Mouse (Mus musculus) liver, adult 2 months (tissue): ENCODE data around the gene Abhd6. TPM values are rescaled to one million over a fixed set of nuclear protein-coding genes. Genes with fewer than 3 reads are reported as not detected.

Source experiments
- DNase-seq: peaks from one replicate; pipeline ENCODE4 v3.0.0-alpha.2; 2011; ENCODE audit warnings: low read depth, low spot score; ENCODE audit errors: extremely low read depth
- H3K27ac ChIP-seq: fragments of 200-500 bp; replicated peaks from 2 replicates; pipeline ENCODE4 v1.5.1; 2012; ENCODE audit warnings: low read depth, mild to moderate bottlenecking, control low read depth, inconsistent platforms, low read length; ENCODE audit not compliant: insufficient read depth
- H3K27me3 ChIP-seq: fragments of 200-500 bp; 2 replicates; pipeline ENCODE4 v1.6.1; 2012; ENCODE audit warnings: mild to moderate bottlenecking, moderate library complexity, low read length, inconsistent platforms; ENCODE audit not compliant: control insufficient read depth, insufficient read depth
- H3K36me3 ChIP-seq: fragments of 200-500 bp; 2 replicates; pipeline ENCODE4 v1.6.1; 2012; ENCODE audit warnings: low read length, inconsistent platforms; ENCODE audit not compliant: control insufficient read depth, insufficient read depth
- H3K4me1 ChIP-seq: fragments of 200-500 bp; 2 replicates; pipeline ENCODE4 v1.6.1; 2011; ENCODE audit warnings: low read length; ENCODE audit not compliant: control insufficient read depth, insufficient read depth
- H3K4me3 ChIP-seq: fragments of 200-500 bp; 2 replicates; pipeline ENCODE4 v1.5.1; 2011; ENCODE audit warnings: low read depth, mild to moderate bottlenecking, control low read depth, low read length, moderate library complexity; ENCODE audit not compliant: insufficient read depth
- H3K79me2 ChIP-seq: fragments of 200-500 bp; 2 replicates; pipeline ENCODE4 v1.6.1; 2012; ENCODE audit warnings: inconsistent platforms, mild to moderate bottlenecking, low read length, moderate library complexity; ENCODE audit not compliant: control insufficient read depth, insufficient read depth
- H3K9ac ChIP-seq: fragments of 200-500 bp; 2 replicates; pipeline ENCODE4 v1.6.1; 2012; ENCODE audit warnings: low read depth, mild to moderate bottlenecking, control low read depth, inconsistent platforms, low read length
- CTCF ChIP-seq: fragments of 200-500 bp; IDR thresholded peaks from 2 replicates; pipeline ENCODE4 v1.5.1; 2011; ENCODE audit warnings: low read depth, low read length, control low read depth
- POLR2A ChIP-seq: fragments of 200-500 bp; IDR thresholded peaks from 2 replicates; pipeline ENCODE4 v1.6.1; 2011; ENCODE audit warnings: low read length, control low read depth; ENCODE audit not compliant: insufficient read depth; ENCODE audit errors: extremely low read depth
- WGBS: fragments of 180-500 bp; shearing (Covaris S2); methylation state at CpG from one replicate; pipeline ENCODE4 v1.1.7; 2018; 5-methylcytosine and 5-hydroxymethylcytosine counted together
- polyA plus RNA-seq: library from polyadenylated mRNA; depleted of rRNA; stranded (reverse); fragments of >200 nt; gene quantifications from 2 replicates; pipeline ENCODE4 v1.2.3, GENCODE M21; 2012
- total RNA-seq: library from RNA; depleted of rRNA; stranded (reverse); fragments of >200 nt; gene quantifications from 2 replicates; pipeline ENCODE4 v1.2.3, GENCODE M21; 2014

The Abhd6 gene
- total and polyA plus RNA-seq, 2 experiments, result 29.2 to 39.6 TPM

DNA sequence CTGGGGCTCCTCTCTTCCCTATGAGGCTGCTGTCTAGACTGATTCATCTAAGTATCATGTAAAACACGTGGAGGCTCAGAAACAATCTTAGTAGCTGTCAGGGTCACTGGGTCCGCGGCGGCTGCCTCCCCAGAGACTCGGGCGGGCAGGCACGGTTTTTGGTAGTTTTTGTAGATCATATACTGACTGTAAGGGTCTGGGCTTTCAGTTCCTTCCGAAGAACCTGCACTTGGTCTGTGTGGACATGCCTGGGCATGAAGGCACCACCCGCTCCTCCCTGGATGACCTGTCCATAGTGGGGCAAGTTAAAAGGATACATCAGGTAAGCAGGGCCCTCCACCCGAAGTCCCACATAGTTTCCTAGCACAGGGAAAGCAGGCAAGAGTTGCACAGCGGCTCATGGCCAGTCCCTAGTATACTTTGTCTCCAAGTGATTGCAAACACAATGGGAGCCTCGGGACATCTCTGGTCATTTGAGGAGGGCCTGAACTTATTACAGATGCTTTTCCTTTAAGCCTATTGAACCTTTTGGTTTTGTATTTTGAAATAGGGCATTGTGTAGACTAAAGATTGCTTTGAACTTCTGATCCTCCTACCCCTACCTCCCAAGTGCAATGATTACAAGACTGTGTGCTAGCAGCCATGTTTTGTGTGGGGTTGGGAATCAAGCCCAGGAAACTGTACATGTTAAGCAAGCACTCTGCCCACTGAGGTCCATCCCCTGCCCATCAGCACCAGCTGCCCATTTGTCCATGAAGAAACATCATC, 38.4 kb downstream of the Abhd6 start:
- DNase-seq, result no peak
- no peak for TF ChIP-seq CTCF
- TF ChIP-seq POLR2A, result no peak
- H3K36me3 ChIP-seq, result peaks cover 13% of the 10 kb centered on the region; the same call in 1 of the 2 replicates
- 90% methylated on average over 12 of the region's 12 CpGs for WGBS
- H3K27me3 ChIP-seq, result no peaks in the 10 kb centered on the region
- H3K4me3 ChIP-seq, result no peak overlapping the region
- no peak overlapping the region for H3K27ac ChIP-seq
- H3K79me2 ChIP-seq, result no peaks in the 10 kb centered on the region
- peaks cover 27% of the 10 kb centered on the region for H3K4me1 ChIP-seq
- H3K9ac ChIP-seq, result no peak overlapping the region

DNA sequence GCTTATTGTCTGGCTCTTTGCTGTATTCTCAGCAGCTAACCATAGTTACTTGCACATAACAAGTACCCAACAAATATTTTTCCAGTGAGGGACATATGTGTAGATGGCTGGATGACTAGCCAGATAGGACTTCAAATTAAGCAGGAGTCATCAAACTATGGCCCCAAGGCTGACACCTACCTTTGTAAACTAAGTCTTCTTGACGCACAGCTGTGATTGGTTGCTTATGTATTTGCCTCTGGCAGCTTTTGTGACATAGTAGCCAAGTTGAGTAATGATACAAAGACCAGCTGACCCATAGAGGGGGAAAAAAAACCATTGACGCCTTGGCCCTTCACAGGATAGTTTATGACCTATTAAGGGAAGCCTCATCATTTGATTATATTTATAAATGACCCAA, 39.4 kb downstream of the Abhd6 start:
- Histone ChIP-seq H3K27me3 (no peaks in the 10 kb centered on the region), H3K79me2 (no peaks in the 10 kb centered on the region), H3K4me3 (no peak overlapping the region), H3K4me1 (peaks cover 23% of the 10 kb centered on the region), H3K9ac (no peak overlapping the region), H3K27ac (no peak overlapping the region), H3K36me3 (peaks cover 18% of the 10 kb centered on the region)
- 59% methylated on average over 2 of the region's 2 CpGs for WGBS
- DNase-seq, result peak; percentile 53
- TF ChIP-seq CTCF, result no peak
- no peak for TF ChIP-seq POLR2A

DNA sequence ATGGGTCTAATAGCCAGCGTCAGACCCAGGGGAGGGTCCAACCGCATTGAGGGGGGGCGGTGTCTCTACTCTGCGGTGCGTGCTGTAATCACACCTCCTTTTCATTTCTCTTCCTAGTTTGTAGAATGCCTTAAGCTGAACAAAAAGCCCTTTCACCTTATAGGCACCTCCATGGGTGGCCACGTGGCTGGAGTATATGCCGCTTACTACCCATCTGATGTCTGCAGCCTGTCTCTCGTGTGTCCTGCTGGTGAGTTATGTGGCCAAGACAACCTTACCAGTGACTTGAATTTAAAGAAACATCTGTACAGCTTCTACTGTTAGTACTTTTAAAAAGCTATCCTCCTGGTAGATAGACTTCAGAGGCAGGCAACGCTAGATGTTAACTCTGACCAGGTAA, 39.9 kb downstream of the Abhd6 start:
- Histone ChIP-seq H3K9ac (no peak overlapping the region), H3K4me1 (peaks cover 19% of the 10 kb centered on the region), H3K79me2 (no peaks in the 10 kb centered on the region), H3K36me3 (peaks cover 20% of the 10 kb centered on the region), H3K4me3 (no peak overlapping the region), H3K27ac (no peak overlapping the region), H3K27me3 (no peaks in the 10 kb centered on the region)
- no peak for DNase-seq
- WGBS, result 96% methylated on average over 9 of the region's 9 CpGs
- no peak for TF ChIP-seq POLR2A
- TF ChIP-seq CTCF, result no peak

DNA sequence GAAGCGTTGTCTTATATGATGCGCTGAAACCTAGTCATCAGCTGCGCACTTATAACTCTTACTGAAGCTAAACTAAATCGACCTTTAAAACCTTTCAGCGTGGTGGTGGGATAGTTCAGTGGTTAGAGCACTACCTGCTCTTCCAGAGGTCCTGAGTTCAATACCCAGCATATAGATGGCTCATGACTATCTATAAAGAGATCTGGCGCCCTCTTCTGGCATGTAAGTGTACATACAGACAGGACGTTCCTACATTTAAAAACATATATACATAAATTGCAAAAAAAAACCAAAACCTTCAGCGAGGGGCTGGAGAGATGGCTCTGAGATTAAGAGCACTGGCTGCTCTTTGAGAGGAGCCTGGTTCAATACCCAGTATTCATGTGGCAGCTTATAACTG, 41.6 kb downstream of the Abhd6 start:
- no peaks in the 10 kb centered on the region for H3K27me3 ChIP-seq
- H3K9ac ChIP-seq, result no peak overlapping the region
- H3K27ac ChIP-seq, result no peak overlapping the region
- H3K36me3 ChIP-seq, result peaks cover 27% of the 10 kb centered on the region
- H3K4me1 ChIP-seq, result peaks cover 8% of the 10 kb centered on the region
- no peaks in the 10 kb centered on the region for H3K79me2 ChIP-seq
- 67% methylated on average over 8 of the region's 8 CpGs for whole genome bisulfite sequencing
- peak; percentile 58 for DNase-seq
- TF ChIP-seq CTCF (no peak), POLR2A (no peak)
- no peak overlapping the region for H3K4me3 ChIP-seq

DNA sequence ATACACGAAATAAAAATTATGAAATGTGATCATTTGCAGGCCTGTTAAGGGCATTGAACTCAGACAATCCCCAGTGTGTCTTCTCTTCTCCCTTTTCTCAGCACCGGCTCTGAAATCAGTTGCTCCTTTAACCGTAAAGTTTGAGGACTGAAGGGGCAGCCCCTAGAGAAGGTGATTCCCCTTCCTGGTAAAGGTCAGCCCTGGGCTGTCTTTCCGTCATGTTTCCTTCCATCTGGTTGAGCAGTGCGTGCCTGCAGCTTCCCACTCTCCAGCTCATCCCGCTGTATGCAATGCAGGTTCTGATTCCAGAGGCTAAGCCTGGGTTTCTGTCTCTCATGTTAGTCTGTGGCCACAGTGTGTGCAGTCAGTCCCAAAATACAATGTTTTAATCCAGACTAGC, 42.1 kb downstream of the Abhd6 start:
- H3K4me3 ChIP-seq, result no peak overlapping the region
- no peak overlapping the region for H3K9ac ChIP-seq
- WGBS, result 88% methylated on average over 6 of the region's 6 CpGs
- H3K79me2 ChIP-seq, result no peaks in the 10 kb centered on the region
- TF ChIP-seq POLR2A (no peak), CTCF (no peak)
- DNase-seq, result no peak
- no peak overlapping the region for H3K27ac ChIP-seq
- H3K36me3 ChIP-seq, result peaks cover 27% of the 10 kb centered on the region
- H3K27me3 ChIP-seq, result no peaks in the 10 kb centered on the region
- 0 out of 2 replicates have a peak, but pooled peaks cover 4% of the 10 kb centered on the region for H3K4me1 ChIP-seq

DNA sequence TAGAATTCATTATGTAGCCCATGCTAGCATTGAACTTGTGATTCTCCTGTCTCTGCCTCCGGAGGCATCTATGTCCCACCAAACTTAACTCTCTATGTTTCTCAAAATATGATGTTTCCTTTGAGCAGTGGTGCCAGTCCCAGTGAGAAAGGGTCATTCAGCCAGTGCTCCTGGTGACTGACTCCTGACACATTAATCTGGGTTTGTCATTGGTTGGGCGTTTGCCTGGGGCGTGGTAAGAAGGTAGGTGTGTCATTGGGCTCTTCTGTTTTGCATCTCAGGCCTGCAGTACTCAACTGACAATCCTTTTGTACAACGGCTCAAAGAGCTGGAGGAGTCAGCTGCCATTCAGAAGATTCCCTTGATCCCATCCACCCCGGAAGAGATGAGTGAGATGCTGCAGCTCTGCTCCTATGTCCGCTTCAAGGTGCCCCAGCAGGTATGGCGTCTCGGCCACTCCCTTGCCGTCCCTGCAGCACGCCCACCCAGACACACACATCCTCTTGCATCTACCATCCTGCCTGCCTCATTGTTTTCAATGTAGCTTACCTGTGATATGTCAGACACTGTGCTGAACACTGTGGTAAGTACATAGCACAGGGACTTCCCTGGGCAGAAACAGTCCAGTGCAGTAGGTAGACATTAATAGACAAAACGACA, 42.6 kb downstream of the Abhd6 start:
- no peak for TF ChIP-seq POLR2A
- TF ChIP-seq CTCF, result no peak
- Histone ChIP-seq H3K27ac (no peak overlapping the region), H3K79me2 (no peaks in the 10 kb centered on the region), H3K4me3 (no peak overlapping the region), H3K27me3 (no peaks in the 10 kb centered on the region), H3K4me1 (0 out of 2 replicates have a peak, but pooled peaks cover 4% of the 10 kb centered on the region), H3K36me3 (peaks cover 25% of the 10 kb centered on the region), H3K9ac (no peak overlapping the region)
- no peak for DNase-seq
- 93% methylated on average over 11 of the region's 11 CpGs for WGBS
